Mouse (Mus musculus): Measurements from ENCODE around the gene Elovl7.

DNA sequence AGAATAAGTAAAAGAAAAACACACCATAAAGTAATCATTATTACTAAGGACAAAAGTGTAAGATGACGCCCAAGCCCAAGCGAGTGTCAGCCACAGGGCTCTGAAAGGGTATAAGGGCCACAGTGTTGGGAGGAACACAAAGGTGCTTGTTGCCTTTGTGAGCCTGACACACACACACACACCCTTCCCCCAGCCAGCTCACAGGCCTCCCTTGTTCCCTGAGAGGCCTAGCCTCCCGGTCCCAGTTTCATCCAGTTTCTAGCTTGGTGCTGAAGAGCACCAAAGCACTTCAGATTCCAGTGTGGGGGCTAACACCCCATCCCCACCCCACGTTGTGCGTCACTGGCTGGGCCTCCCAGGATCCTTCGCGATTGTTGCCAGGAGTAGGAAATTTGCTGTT is 87.2 kb downstream of the Elovl7 start:
- TF ChIP-seq POLR2A (IDR thresholded peaks at IDR 0.05; ENCODE audit: borderline replicate concordance, low read depth, low read length) (no peak), CTCF (IDR thresholded peaks at IDR 0.05; ENCODE audit: low read depth, low read length) (no peak)

Measured in bone marrow macrophage, adult 2 months (primary cell).